Mouse (Mus musculus): ENCODE results near the gene Ncoa6. TPM values are rescaled to one million over a fixed set of nuclear protein-coding genes. Genes with fewer than 3 reads are reported as not detected.

The Ncoa6 gene
- polyA plus RNA-seq, 1 experiment from 2014 or later: 10.6 TPM

DNA sequence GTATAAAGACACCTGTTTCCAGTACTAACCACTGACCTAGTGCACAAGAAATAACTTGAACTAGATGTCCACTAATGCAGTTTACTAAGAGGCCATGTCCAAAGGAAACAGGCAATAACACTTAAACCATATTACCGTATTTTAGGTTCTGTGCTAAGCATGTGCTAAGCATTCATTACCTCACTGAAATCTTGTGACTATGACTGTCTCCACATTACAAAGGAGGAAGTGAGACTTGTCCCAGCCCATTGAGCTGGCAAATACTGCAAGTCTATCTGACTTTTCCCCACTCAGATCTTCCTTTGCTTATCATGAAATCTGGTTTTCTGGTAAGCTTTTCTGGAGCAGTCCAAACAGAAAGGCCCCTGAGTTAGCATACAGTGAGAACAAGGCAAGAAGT, 69.1 kb downstream of the Ncoa6 start:
- 92% methylated on average over 1 of the region's 1 CpGs for WGBS
- H3K4me3 ChIP-seq (ENCODE audit: low read depth, low read length): no peak overlapping the region
- no peaks in the 10 kb centered on the region for H3K4me1 ChIP-seq (replicated peaks; ENCODE audit: control insufficient read depth, insufficient read depth)
- H3K27me3 ChIP-seq (ENCODE audit: control insufficient read depth, insufficient read depth, low read length): no peaks in the 10 kb centered on the region
- H3K27ac ChIP-seq (replicated peaks): no peak overlapping the region
- peaks cover 31% of the 10 kb centered on the region for H3K36me3 ChIP-seq (ENCODE audit: control insufficient read depth, insufficient read depth, low read length)
- H3K9ac ChIP-seq (ENCODE audit: low read length): no peak overlapping the region
- no peaks in the 10 kb centered on the region for H3K9me3 ChIP-seq (ENCODE audit: control insufficient read depth, low read length)
- ATAC-seq (ENCODE audit: low FRiP score, low TSS enrichment) (no peak), DNase-seq (ENCODE audit: low spot score) (no peak)
- TF ChIP-seq EP300 (optimal IDR thresholded peaks at IDR 0.05) (no peak), CTCF (IDR thresholded peaks at IDR 0.05; ENCODE audit: low read depth) (no peak)
- H3K4me2 ChIP-seq (replicated peaks; ENCODE audit: low read depth): no peak overlapping the region

- Histone ChIP-seq H3K36me3 (ENCODE audit: control insufficient read depth, insufficient read depth, low read length) (peaks cover 20% of the 10 kb centered on the region), H3K9ac (ENCODE audit: low read length) (no peak overlapping the region), H3K4me3 (ENCODE audit: low read depth, low read length) (no peak overlapping the region), H3K4me2 (replicated peaks; ENCODE audit: low read depth) (no peak overlapping the region), H3K27ac (replicated peaks) (no peak overlapping the region), H3K27me3 (ENCODE audit: control insufficient read depth, insufficient read depth, low read length) (no peaks in the 10 kb centered on the region), H3K9me3 (ENCODE audit: control insufficient read depth, low read length) (no peaks in the 10 kb centered on the region), H3K4me1 (replicated peaks; ENCODE audit: control insufficient read depth, insufficient read depth) (no peaks in the 10 kb centered on the region)
- DNase-seq (ENCODE audit: low spot score) (no peak), ATAC-seq (ENCODE audit: low FRiP score, low TSS enrichment) (no peak)
- TF ChIP-seq CTCF (IDR thresholded peaks at IDR 0.05; ENCODE audit: low read depth): no peak
- WGBS: 93% methylated on average over 4 of the region's 4 CpGs
These were observed 71.8 kb downstream of the Ncoa6 start for GRCm38 (mm10) chr2:155401926-155402325.

- no peak overlapping the region for H3K4me2 ChIP-seq (replicated peaks; ENCODE audit: low read depth)
- ATAC-seq (ENCODE audit: low FRiP score, low TSS enrichment): no peak
These were observed 73.4 kb downstream of the Ncoa6 start for GRCm38 (mm10) chr2:155400276-155400675.

GRCm38 (mm10) chr2:155394586-155394985, 79.1 kb downstream of the Ncoa6 start:
- DNase-seq (ENCODE audit: low spot score) (no peak), ATAC-seq (ENCODE audit: low FRiP score, low TSS enrichment) (no peak)
- no peak overlapping the region for H3K4me2 ChIP-seq (replicated peaks; ENCODE audit: low read depth)
- H3K27me3 ChIP-seq (ENCODE audit: control insufficient read depth, insufficient read depth, low read length): no peaks in the 10 kb centered on the region
- H3K27ac ChIP-seq (replicated peaks): no peak overlapping the region
- H3K9ac ChIP-seq (ENCODE audit: low read length): no peak overlapping the region
- H3K9me3 ChIP-seq (ENCODE audit: control insufficient read depth, low read length): no peaks in the 10 kb centered on the region
- peaks cover 4% of the 10 kb centered on the region; the same call in 1 of the 2 replicates for H3K36me3 ChIP-seq (ENCODE audit: control insufficient read depth, insufficient read depth, low read length)
- H3K4me3 ChIP-seq (ENCODE audit: low read depth, low read length): no peak overlapping the region
- TF ChIP-seq CTCF (IDR thresholded peaks at IDR 0.05; ENCODE audit: low read depth): no peak
- TF ChIP-seq EP300 (optimal IDR thresholded peaks at IDR 0.05): no peak
- WGBS: 75% methylated on average over 5 of the region's 5 CpGs
- no peaks in the 10 kb centered on the region for H3K4me1 ChIP-seq (replicated peaks; ENCODE audit: control insufficient read depth, insufficient read depth)

More at GRCm38 (mm10) chr2:155400276-155400675, 73.4 kb downstream of the Ncoa6 start:
- no peak for TF ChIP-seq CTCF (IDR thresholded peaks at IDR 0.05; ENCODE audit: low read depth)
- no peak for TF ChIP-seq EP300 (optimal IDR thresholded peaks at IDR 0.05)
- Histone ChIP-seq H3K9ac (ENCODE audit: low read length) (no peak overlapping the region), H3K9me3 (ENCODE audit: control insufficient read depth, low read length) (no peaks in the 10 kb centered on the region), H3K4me1 (replicated peaks; ENCODE audit: control insufficient read depth, insufficient read depth) (no peaks in the 10 kb centered on the region), H3K36me3 (ENCODE audit: control insufficient read depth, insufficient read depth, low read length) (peaks cover 6% of the 10 kb centered on the region; the same call in 1 of the 2 replicates), H3K4me3 (ENCODE audit: low read depth, low read length) (no peak overlapping the region), H3K27ac (replicated peaks) (no peak overlapping the region), H3K27me3 (ENCODE audit: control insufficient read depth, insufficient read depth, low read length) (no peaks in the 10 kb centered on the region)
- no peak for DNase-seq (ENCODE audit: low spot score)

DNA sequence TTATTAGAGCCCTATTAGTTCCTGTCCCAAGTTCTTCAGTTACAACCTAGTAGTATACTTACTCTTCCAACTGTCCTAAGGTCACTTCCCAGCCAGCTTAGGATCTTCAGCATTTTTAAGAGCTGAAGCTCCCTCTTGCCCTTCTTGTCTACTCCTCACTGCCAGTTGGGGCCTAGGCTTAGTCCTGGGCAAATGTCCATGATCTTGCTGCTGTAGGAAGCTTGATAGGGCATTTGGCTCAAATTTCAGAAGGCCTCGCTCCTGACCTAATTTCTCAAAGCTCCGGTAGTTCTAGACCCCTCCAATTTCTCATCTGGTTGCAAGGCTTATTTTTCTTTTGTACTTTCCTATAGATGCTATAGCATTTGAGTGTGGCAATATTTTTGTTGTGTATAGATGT, 85.1 kb downstream of the Ncoa6 start:
- Histone ChIP-seq H3K4me3 (ENCODE audit: low read depth, low read length) (no peak overlapping the region), H3K4me1 (replicated peaks; ENCODE audit: control insufficient read depth, insufficient read depth) (no peaks in the 10 kb centered on the region), H3K9me3 (ENCODE audit: control insufficient read depth, low read length) (no peaks in the 10 kb centered on the region), H3K4me2 (replicated peaks; ENCODE audit: low read depth) (no peak overlapping the region), H3K27me3 (ENCODE audit: control insufficient read depth, insufficient read depth, low read length) (no peaks in the 10 kb centered on the region), H3K36me3 (ENCODE audit: control insufficient read depth, insufficient read depth, low read length) (peaks cover 9% of the 10 kb centered on the region), H3K9ac (ENCODE audit: low read length) (no peak overlapping the region), H3K27ac (replicated peaks) (no peak overlapping the region)
- TF ChIP-seq EP300 (optimal IDR thresholded peaks at IDR 0.05) (no peak), CTCF (IDR thresholded peaks at IDR 0.05; ENCODE audit: low read depth) (no peak)
- no peak for DNase-seq (ENCODE audit: low spot score)
- no peak for ATAC-seq (ENCODE audit: low FRiP score, low TSS enrichment)
- 84% methylated on average over 2 of the region's 2 CpGs for WGBS

DNA sequence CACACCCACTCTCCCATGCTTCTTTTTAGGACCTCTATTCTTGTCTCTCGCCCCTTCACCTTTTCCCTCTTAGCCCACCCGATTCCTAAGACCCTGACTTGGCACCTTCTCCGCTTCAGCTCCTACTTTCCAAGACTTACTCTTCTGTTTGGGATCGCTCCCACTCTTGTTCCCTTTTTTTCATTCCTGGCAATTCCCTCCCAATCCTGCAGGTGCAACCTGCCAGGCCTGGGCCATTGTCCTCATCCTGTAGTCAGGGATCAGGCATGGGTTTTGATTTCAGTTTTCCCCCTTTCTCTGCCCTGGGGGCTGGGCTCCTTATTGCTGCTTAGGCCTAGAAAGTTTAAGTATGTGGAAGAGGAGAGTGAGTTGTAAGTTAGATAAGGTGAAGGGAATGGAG, 86.6 kb downstream of the Ncoa6 start:
- 73% methylated on average over 4 of the region's 4 CpGs for WGBS
- H3K4me2 ChIP-seq (replicated peaks; ENCODE audit: low read depth): no peak overlapping the region
- no peak for TF ChIP-seq CTCF (IDR thresholded peaks at IDR 0.05; ENCODE audit: low read depth)
- TF ChIP-seq EP300 (optimal IDR thresholded peaks at IDR 0.05): no peak
- 0 out of 2 replicates have a peak, but pooled peaks cover 4% of the 10 kb centered on the region for H3K4me1 ChIP-seq (replicated peaks; ENCODE audit: control insufficient read depth, insufficient read depth)
- no peaks in the 10 kb centered on the region for H3K9me3 ChIP-seq (ENCODE audit: control insufficient read depth, low read length)
- DNase-seq (ENCODE audit: low spot score): no peak
- no peak overlapping the region for H3K27ac ChIP-seq (replicated peaks)
- no peaks in the 10 kb centered on the region for H3K27me3 ChIP-seq (ENCODE audit: control insufficient read depth, insufficient read depth, low read length)
- no peak overlapping the region for H3K9ac ChIP-seq (ENCODE audit: low read length)
- no peak for ATAC-seq (ENCODE audit: low FRiP score, low TSS enrichment)
- H3K4me3 ChIP-seq (ENCODE audit: low read depth, low read length): no peak overlapping the region
- H3K36me3 ChIP-seq (ENCODE audit: control insufficient read depth, insufficient read depth, low read length): peaks cover 9% of the 10 kb centered on the region

All from stomach, postnatal 0 days (tissue).